Mouse (Mus musculus) kidney, postnatal 10 days (tissue): Measurements from ENCODE around the gene Micall2.

Source experiments
- DNase-seq: peaks from one replicate; pipeline ENCODE4 v3.0.0; 2021; ENCODE audit warnings: mixed read lengths

Gene Micall2

DNA sequence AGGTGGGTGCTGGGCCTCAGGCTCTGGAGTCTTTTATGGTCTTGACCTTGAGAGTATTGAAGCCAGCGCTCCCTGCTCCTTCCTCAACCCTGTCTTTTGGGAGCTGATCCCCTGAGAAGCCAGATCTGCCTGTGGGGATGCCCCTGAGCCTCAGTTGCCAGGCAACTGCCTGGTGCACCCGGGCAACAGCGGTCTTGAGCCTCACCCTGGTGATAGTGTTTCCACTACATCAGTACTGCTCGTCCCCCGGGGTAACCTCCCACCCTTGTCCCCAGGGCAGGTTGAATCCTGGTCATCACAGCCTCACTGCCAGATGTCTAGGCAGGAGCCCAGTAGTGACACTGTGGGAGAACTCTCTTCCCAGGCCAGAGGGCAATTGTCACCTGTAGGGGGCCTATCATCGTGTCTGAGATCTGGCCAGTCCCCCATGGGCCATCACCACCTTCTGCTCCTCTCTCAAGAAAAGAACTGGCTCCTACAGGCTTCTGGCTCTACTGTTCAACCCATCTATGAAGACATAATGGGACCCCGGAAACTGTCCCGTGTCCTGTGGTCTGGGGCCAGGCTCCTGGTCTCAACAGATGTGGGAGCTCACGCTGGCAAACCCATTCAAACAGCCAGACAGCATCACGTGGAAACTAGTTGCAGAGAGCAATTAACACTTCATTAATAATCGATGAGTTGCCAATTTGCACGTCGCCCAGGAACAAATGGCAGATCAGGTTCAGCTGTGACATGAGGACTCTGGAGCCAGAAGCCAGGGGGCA, 61.0 kb downstream of the Micall2 start:
- DNase-seq = no peak

GRCm38 (mm10) chr5:139669380-139669779, 66.8 kb downstream of the Micall2 start:
- DNase-seq = peak; percentile 58

- peak; percentile 85 for DNase-seq
Observed at GRCm38 (mm10) chr5:139668494-139668893, 67.6 kb downstream of the Micall2 start.

DNA sequence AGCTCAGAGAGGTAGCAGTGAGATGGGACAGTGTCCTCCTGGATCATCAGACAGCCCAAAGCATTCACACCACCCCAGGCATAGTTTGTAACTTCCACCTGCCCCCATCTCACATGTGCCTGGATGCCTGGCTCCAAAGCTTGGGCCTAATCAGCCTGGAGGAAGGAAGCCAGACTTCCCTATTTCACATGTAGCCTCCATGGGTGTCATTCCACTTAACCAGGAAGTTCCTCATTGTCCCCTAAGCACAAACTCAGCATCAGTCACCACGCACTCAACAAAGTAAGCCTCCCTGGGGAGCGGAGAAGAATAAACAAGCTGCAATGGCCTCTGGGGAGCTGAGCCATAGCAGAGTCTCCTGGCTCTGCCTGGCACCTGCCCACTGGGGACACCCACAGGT, 69.6 kb downstream of the Micall2 start:
- DNase-seq = no peak

GRCm38 (mm10) chr5:139665375-139665774, 70.8 kb downstream of the Micall2 start:
- DNase-seq = no peak

DNA sequence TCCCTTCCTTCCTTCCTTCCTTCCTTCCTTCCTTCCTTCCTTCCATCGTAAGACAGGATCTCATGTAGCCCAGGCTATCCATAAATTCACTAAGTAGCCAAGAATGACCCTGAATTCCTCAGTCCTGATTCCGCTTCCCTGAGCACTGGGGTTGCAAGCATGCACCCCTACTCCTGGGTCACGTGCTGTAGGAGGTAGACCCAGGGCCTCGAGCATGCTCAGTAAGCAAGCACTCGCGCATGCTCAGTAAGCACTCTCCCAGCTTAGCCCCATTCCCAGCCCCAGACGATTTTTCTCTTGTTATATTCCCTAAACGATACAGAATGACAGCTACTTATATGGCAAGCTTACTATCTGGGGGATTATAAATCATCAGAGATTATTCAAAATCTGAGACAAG, 74.4 kb downstream of the Micall2 start:
- DNase-seq = no peak

GRCm38 (mm10) chr5:139659307-139659706, 76.8 kb downstream of the Micall2 start:
- no peak for DNase-seq

- DNase-seq = no peak
Observed at GRCm38 (mm10) chr5:139658865-139659264, 77.3 kb downstream of the Micall2 start.

- no peak for DNase-seq
Observed at GRCm38 (mm10) chr5:139657959-139658602, 78.1 kb downstream of the Micall2 start.
